ENCODE assay signal across 8 mouse cellular contexts in the genomic region with DNA sequence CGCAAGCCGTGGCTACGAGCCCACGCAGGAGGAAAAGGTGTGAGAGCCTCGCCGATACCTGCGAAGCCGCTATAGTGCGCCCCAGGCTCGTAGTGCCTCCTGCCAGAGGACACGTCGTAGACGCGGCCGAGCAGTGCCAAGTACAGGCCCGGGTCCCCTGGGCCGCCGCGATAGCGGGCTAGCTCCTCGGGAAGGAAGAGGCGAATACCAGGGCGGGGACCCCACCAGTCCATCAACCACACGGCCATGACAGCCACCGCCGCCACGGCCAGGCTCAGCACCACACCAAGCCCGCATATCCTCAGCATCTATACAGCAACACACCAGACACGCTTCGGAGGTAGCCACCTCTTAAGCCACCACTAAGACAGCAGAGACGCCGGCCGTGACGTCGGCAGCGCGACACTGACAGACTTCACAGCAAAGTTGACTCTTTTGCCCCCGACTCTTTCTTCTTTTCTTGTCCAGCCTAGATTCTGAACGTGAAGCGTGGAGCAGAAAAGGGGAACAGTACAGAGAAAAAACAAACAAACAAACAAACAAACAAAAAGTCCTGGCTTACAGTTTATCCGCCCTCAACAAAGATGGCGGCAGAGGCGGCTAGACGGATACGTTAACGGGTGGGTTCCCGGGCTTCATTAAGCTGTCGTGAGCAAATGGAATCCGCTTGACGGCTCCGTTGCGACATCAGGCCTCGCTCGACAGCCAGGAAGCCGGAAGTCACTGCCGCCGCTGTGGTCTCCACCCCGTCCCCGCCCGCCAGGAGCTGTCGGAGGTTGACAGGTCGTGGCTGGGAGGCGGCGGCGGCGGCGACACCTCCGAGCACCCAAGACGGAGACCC. TPM values are rescaled to one million over a fixed set of nuclear protein-coding genes. Genes with fewer than 3 reads are reported as not detected.
DNase-seq lines count a peak whose midpoint lies in the region; ATAC-seq and TF ChIP-seq lines count a peak whose summit lies in the region.

A gene (minus strand): TSS at position 688 of the 841 bp plus-strand sequence.
A gene (plus strand): TSS at position 772 of the 841 bp plus-strand sequence.

- intact Hi-C loops in gastrocnemius, adult 2 months (cut with DNase I): no loop called here
- intact Hi-C loops in left cerebral cortex, adult 2 months (cut with DNase I): loop anchor here (5.0 kb wide), 1 partner anchor 188 kb away; a partner anchor contains a TSS

- no peak for TF ChIP-seq CTCF in gastrocnemius, adult 2 months (IDR thresholded peaks at IDR 0.05)
- TF ChIP-seq CTCF in hindbrain, postnatal 0 days (IDR thresholded peaks at IDR 0.05; ENCODE audit: low read depth): no peak
- TF ChIP-seq CTCF in left cerebral cortex, adult 2 months (IDR thresholded peaks at IDR 0.05): no peak; the same call in 1 of the 2 replicates

- no peaks in the 10 kb centered on the region for H3K27me3 ChIP-seq in hindbrain, postnatal 0 days (ENCODE audit: insufficient read depth, low read length)

- peak; percentile 98 for DNase-seq in ZHBTc4 (ENCODE audit: low read depth, low spot score)
- DNase-seq in gastrocnemius, adult 2 months: peak; percentile 96
- peak; percentile 98 for DNase-seq in hindbrain, postnatal 0 days (ENCODE audit: low spot score)
- peak; percentile 90 to 94 for DNase-seq in left cerebral cortex, adult 2 months (ENCODE audit: extremely low spot score in 1 of 2, low spot score in 2 of 2)
- peak; percentile 95 to 97 for DNase-seq in right cerebral cortex, adult 2 months (ENCODE audit: low spot score in 2 of 2)
- peak; percentile 96 for DNase-seq in urinary bladder, postnatal 14 days (ENCODE audit: low spot score)

- peak within 1 kb of the TSS; percentile 95 for H3K27ac ChIP-seq in gastrocnemius, adult 2 months
- H3K27ac ChIP-seq in hindbrain, postnatal 0 days: peak within 1 kb of the TSS; percentile 96
- H3K27ac ChIP-seq in left cerebral cortex, adult 2 months: peak within 1 kb of the TSS; percentile 96

- no peaks in the 10 kb centered on the region for H3K9me3 ChIP-seq in hindbrain, postnatal 0 days (ENCODE audit: low read length)

- H3K4me1 ChIP-seq in hindbrain, postnatal 0 days (ENCODE audit: insufficient read depth, low read length): no peaks in the 10 kb centered on the region

- WGBS in hindbrain, postnatal 0 days: under 1% methylated on average over 69 of the region's 69 CpGs

- ATAC-seq in common myeloid progenitor, adult 5-6 weeks (replicated peaks; ENCODE audit: low read depth, poor library complexity, severe bottlenecking): peak; percentile 96
- peak; percentile 95 for ATAC-seq in hindbrain, postnatal 0 days
- peak; percentile 98 for ATAC-seq in megakaryocyte, adult 5-6 weeks (ENCODE audit: poor library complexity, severe bottlenecking)

- H3K4me2 ChIP-seq in hindbrain, postnatal 0 days (ENCODE audit: low read depth, low read length): peak within 1 kb of the TSS; percentile 88

- no peaks in the 10 kb centered on the region for H3K36me3 ChIP-seq in hindbrain, postnatal 0 days (ENCODE audit: insufficient read depth, low read length)

- peak within 1 kb of the TSS; percentile 92 for H3K9ac ChIP-seq in hindbrain, postnatal 0 days (replicated peaks; ENCODE audit: low read length)

- peak within 1 kb of the TSS; percentile 77 for H3K4me3 ChIP-seq in gastrocnemius, adult 2 months
- H3K4me3 ChIP-seq in hindbrain, postnatal 0 days (ENCODE audit: low read length): peak within 1 kb of the TSS; percentile 92
- H3K4me3 ChIP-seq in left cerebral cortex, adult 2 months: peak within 1 kb of the TSS; percentile 93

RNA-seq across cellular contexts. Expression of the first gene that starts in this region (rescaled TPM):
- 4.4 and 8.4 TPM in 2 replicates for total RNA-seq in common myeloid progenitor, adult 5-6 weeks (2017)
- 10 to 100 TPM; 18.5 to 22.3 TPM for total RNA-seq in gastrocnemius, adult 2 months (2021)
- 10.9 and 11.8 TPM in 2 replicates for total RNA-seq in hindbrain, postnatal 0 days (2014; rRNA removed)
- polyA plus RNA-seq in hindbrain, postnatal 0 days (2015; fragmentation: Nextera tagmentation; extraction: Ambion mirVana): 8.6 and 8.7 TPM in 2 replicates
- 10 to 100 TPM; 15.2 to 18.0 TPM for total RNA-seq in left cerebral cortex, adult 2 months (2021)
- total RNA-seq in megakaryocyte, adult 5-6 weeks (2015): 2.9 and 4.0 TPM in 2 replicates
- total RNA-seq in megakaryocyte, adult 5-6 weeks (2017): 3.9 and 5.6 TPM in 2 replicates

RNA-seq across cellular contexts. Expression of the second gene that starts in this region (rescaled TPM):
- 23.3 and 32.4 TPM in 2 replicates for total RNA-seq in common myeloid progenitor, adult 5-6 weeks (2017)
- 10 to 100 TPM; 12.8 to 13.3 TPM for total RNA-seq in gastrocnemius, adult 2 months (2021)
- total RNA-seq in hindbrain, postnatal 0 days (2014; rRNA removed): 37.1 and 43.2 TPM in 2 replicates
- 9.4 and 10.5 TPM in 2 replicates for polyA plus RNA-seq in hindbrain, postnatal 0 days (2015; fragmentation: Nextera tagmentation; extraction: Ambion mirVana)
- total RNA-seq in left cerebral cortex, adult 2 months (2021): 10 to 100 TPM; 44.5 to 48.6 TPM
- total RNA-seq in megakaryocyte, adult 5-6 weeks (2015): 26.9 and 27.1 TPM in 2 replicates
- 32.1 and 43.5 TPM in 2 replicates for total RNA-seq in megakaryocyte, adult 5-6 weeks (2017)

Comparison
In these comparisons a context has a peak if more than half of its experiments do, and no peak if none do; other contexts are left out.
1. Peak in every context shown above with its lines: DNase-seq, ATAC-seq, H3K4me3 ChIP-seq and H3K27ac ChIP-seq.